ENCODE assay signal across 20 mouse cellular contexts in the genomic region with DNA sequence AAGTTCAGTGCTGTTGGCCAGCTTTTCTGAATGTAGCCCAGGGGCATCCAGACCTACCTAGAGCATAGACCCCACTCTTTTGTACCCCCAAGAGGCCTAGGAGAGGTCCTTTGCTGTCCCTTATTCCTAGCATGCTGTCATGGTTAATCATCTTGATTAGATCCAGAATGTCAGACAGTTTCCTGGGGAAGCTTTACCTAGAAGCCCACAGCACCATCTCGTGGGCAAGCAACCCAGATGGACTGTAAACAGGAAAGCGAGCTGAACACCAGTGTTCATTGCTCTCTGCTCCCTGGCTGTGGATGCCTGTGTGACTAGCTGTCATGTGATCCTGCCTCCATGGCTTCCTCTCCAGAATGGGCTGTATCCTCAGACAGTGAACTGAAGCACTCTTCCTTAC.
DNase-seq lines count a peak whose midpoint lies in the region; ATAC-seq and TF ChIP-seq lines count a peak whose summit lies in the region.
"Had no signal": no experiment of that assay in that cellular context is flagged by ENCODE, and none has a peak within 500 bp of the region (broad histone marks: within the 10 kb centered on the region; RNA-seq: fewer than 3 reads in every experiment).

No protein-coding gene starts in this region.

- H3K27ac ChIP-seq in kidney, postnatal 0 days, result no peak overlapping the region
- H3K27ac ChIP-seq in midbrain, postnatal 0 days (ENCODE audit: low read depth, low read length), result no peak overlapping the region
- H3K27ac ChIP-seq in midbrain, embryonic 16.5 days (ENCODE audit: low read length), result no peak overlapping the region
- H3K27ac ChIP-seq in MEL (ENCODE audit: control insufficient read depth, low read depth, low read length), result no peak overlapping the region
- H3K27ac ChIP-seq: embryonic facial prominence, embryonic 13.5 days; forebrain, embryonic 12.5 days; heart, adult 2 months; hindbrain, embryonic 15.5 days had no signal

- peak; percentile 43 for TF ChIP-seq CTCF in kidney, postnatal 0 days (IDR thresholded peaks at IDR 0.05; ENCODE audit: low read depth)
- peak; percentile 24; the same call in 1 of the 2 replicates for TF ChIP-seq CTCF in midbrain, postnatal 0 days (IDR thresholded peaks at IDR 0.05)
- peak in 2 of 3 experiments; percentile 15 to 18; a peak in 2 of 6 replicates for TF ChIP-seq CTCF in MEL (IDR thresholded peaks at IDR 0.05 in 2 of 3, conservative IDR thresholded peaks at IDR 0.05 in 1 of 3; ENCODE audit: control insufficient read depth in 1 of 3, insufficient read depth in 1 of 3, low read depth in 2 of 3, low read length in 3 of 3, poor library complexity in 1 of 3, severe bottlenecking in 1 of 3)

- no peaks in the 10 kb centered on the region for H3K36me3 ChIP-seq in kidney, postnatal 0 days (ENCODE audit: insufficient read depth, low read length)
- no peaks in the 10 kb centered on the region for H3K36me3 ChIP-seq in midbrain, postnatal 0 days (ENCODE audit: insufficient read depth, low read length)
- H3K36me3 ChIP-seq in midbrain, embryonic 16.5 days (ENCODE audit: control insufficient read depth, insufficient read depth, low read length), result no peaks in the 10 kb centered on the region
- no peaks in the 10 kb centered on the region for H3K36me3 ChIP-seq in MEL (ENCODE audit: control insufficient read depth in 1 of 2, insufficient read depth in 2 of 2, low read length in 2 of 2)
- H3K36me3 ChIP-seq: embryonic facial prominence, embryonic 13.5 days; forebrain, embryonic 12.5 days; heart, embryonic 12.5 days; hindbrain, embryonic 15.5 days had no signal

- H3K9ac ChIP-seq in kidney, postnatal 0 days (ENCODE audit: low read depth, low read length), result no peak overlapping the region
- H3K9ac ChIP-seq in midbrain, postnatal 0 days (replicated peaks; ENCODE audit: low read length, poor library complexity, severe bottlenecking), result no peak overlapping the region
- H3K9ac ChIP-seq in midbrain, embryonic 16.5 days (ENCODE audit: low read depth, low read length), result no peak overlapping the region
- no peak overlapping the region for H3K9ac ChIP-seq in MEL (ENCODE audit: control insufficient read depth, low read depth, low read length, poor library complexity, severe bottlenecking)
- H3K9ac ChIP-seq: embryonic facial prominence, embryonic 13.5 days; forebrain, embryonic 12.5 days; heart, embryonic 12.5 days; hindbrain, embryonic 15.5 days had no signal

- no peak for TF ChIP-seq EP300 in MEL (IDR thresholded peaks at IDR 0.05; ENCODE audit: low read depth in 1 of 2, low read length in 2 of 2)

- DNase-seq in kidney, postnatal 0 days (ENCODE audit: low spot score), result no peak
- no peak for DNase-seq in kidney, postnatal 4 days
- DNase-seq in midbrain, postnatal 0 days (ENCODE audit: low spot score), result no peak
- no peak for DNase-seq in MEL (ENCODE audit: low read depth, low spot score)
- DNase-seq in testis, postnatal 10 days (ENCODE audit: low spot score), result no peak
- no peak for DNase-seq in thymus, postnatal 0 days (ENCODE audit: low spot score)
- DNase-seq: adrenal gland, postnatal 14 days; cerebellum, adult 11-12 months; cerebellum, adult 9-10 months; cerebellum, postnatal 25 days; gastrocnemius, postnatal 14 days; heart, adult 2 months had no signal

- peak; percentile 11; the same call in 1 of the 2 replicates for TF ChIP-seq RAD21 in MEL (IDR thresholded peaks at IDR 0.05; ENCODE audit: low read depth, low read length)

- H3K27me3 ChIP-seq in kidney, postnatal 0 days (ENCODE audit: insufficient read depth, low read length), result no peaks in the 10 kb centered on the region
- H3K27me3 ChIP-seq in midbrain, postnatal 0 days (ENCODE audit: insufficient read depth, low read length), result no peaks in the 10 kb centered on the region
- H3K27me3 ChIP-seq in midbrain, embryonic 16.5 days (ENCODE audit: control insufficient read depth, insufficient read depth, low read depth, low read length), result no peaks in the 10 kb centered on the region
- H3K27me3 ChIP-seq in MEL (ENCODE audit: control insufficient read depth in 1 of 2, insufficient read depth in 2 of 2, low read length in 2 of 2), result peaks cover 0 to 2% of the 10 kb centered on the region in 2 experiments; a peak in 3 of 4 replicates
- H3K27me3 ChIP-seq: heart, embryonic 12.5 days; hindbrain, embryonic 15.5 days had no signal

- no peaks in the 10 kb centered on the region for H3K9me3 ChIP-seq in kidney, postnatal 0 days (replicated peaks; ENCODE audit: low read length)
- H3K9me3 ChIP-seq in midbrain, postnatal 0 days (ENCODE audit: low read length), result no peaks in the 10 kb centered on the region
- H3K9me3 ChIP-seq in midbrain, embryonic 16.5 days (replicated peaks; ENCODE audit: control insufficient read depth, low read length, poor library complexity, severe bottlenecking), result no peaks in the 10 kb centered on the region
- no peaks in the 10 kb centered on the region for H3K9me3 ChIP-seq in MEL (replicated peaks; ENCODE audit: insufficient read depth, low read length)
- H3K9me3 ChIP-seq: embryonic facial prominence, embryonic 13.5 days; forebrain, embryonic 12.5 days; heart, embryonic 12.5 days; hindbrain, embryonic 15.5 days had no signal

- ATAC-seq in kidney, postnatal 0 days (replicated peaks; ENCODE audit: low FRiP score, low read depth), result no peak
- ATAC-seq in midbrain, postnatal 0 days (ENCODE audit: low FRiP score), result no peak
- no peak for ATAC-seq in midbrain, embryonic 16.5 days
- ATAC-seq: activated CD4-positive, CD25-positive, alpha-beta regulatory T cell, adult 4 months; forebrain, embryonic 16.5 days; Patski had no signal

- 53% methylated on average over 2 of the region's 2 CpGs for WGBS in kidney, postnatal 0 days
- WGBS in midbrain, postnatal 0 days, result 74% methylated on average over 2 of the region's 2 CpGs
- 70% methylated on average over 2 of the region's 2 CpGs for WGBS in midbrain, embryonic 16.5 days

- no peak overlapping the region for H3K4me2 ChIP-seq in kidney, postnatal 0 days (ENCODE audit: low read length)
- no peak overlapping the region for H3K4me2 ChIP-seq in midbrain, postnatal 0 days (ENCODE audit: low read depth, low read length, poor library complexity, severe bottlenecking)
- no peak overlapping the region for H3K4me2 ChIP-seq in midbrain, embryonic 16.5 days (ENCODE audit: low read length)
- H3K4me2 ChIP-seq: embryonic facial prominence, embryonic 13.5 days; forebrain, embryonic 12.5 days; heart, embryonic 12.5 days; hindbrain, embryonic 15.5 days had no signal

- no peaks in the 10 kb centered on the region for H3K4me1 ChIP-seq in kidney, postnatal 0 days (replicated peaks; ENCODE audit: insufficient read depth, low read length)
- no peaks in the 10 kb centered on the region for H3K4me1 ChIP-seq in midbrain, postnatal 0 days (ENCODE audit: insufficient read depth, low read length)
- H3K4me1 ChIP-seq in midbrain, embryonic 16.5 days (ENCODE audit: control insufficient read depth, insufficient read depth, low read length), result no peaks in the 10 kb centered on the region
- H3K4me1 ChIP-seq in MEL (ENCODE audit: control insufficient read depth in 1 of 2, insufficient read depth in 2 of 2, low read length in 2 of 2), result no peaks in the 10 kb centered on the region

- no peak for TF ChIP-seq POLR2A in MEL (IDR thresholded peaks at IDR 0.05; ENCODE audit: control insufficient read depth in 1 of 2, insufficient read depth in 1 of 2, low read depth in 1 of 2, low read length in 2 of 2, poor library complexity in 1 of 2)

- no peak overlapping the region for H3K4me3 ChIP-seq in kidney, postnatal 0 days (replicated peaks; ENCODE audit: low read depth, low read length)
- H3K4me3 ChIP-seq in midbrain, postnatal 0 days (ENCODE audit: low read depth, low read length), result no peak overlapping the region
- no peak overlapping the region for H3K4me3 ChIP-seq in midbrain, embryonic 16.5 days (ENCODE audit: low read depth, low read length)
- no peak overlapping the region for H3K4me3 ChIP-seq in MEL (ENCODE audit: control insufficient read depth in 1 of 2, insufficient read depth in 1 of 2, low read depth in 2 of 2, low read length in 2 of 2)
- H3K4me3 ChIP-seq: embryonic facial prominence, embryonic 13.5 days; forebrain, embryonic 12.5 days; heart, adult 2 months; heart, embryonic 12.5 days; hindbrain, embryonic 15.5 days had no signal

- no peaks in the 10 kb centered on the region for H3K79me2 ChIP-seq in MEL (ENCODE audit: control insufficient read depth, insufficient read depth, low read length, poor library complexity)

TF ChIP-seq in MEL, 35 proteins besides CTCF, POLR2A, EP300 and RAD21:
- no peak for TF ChIP-seq POLR2AphosphoS2 (IDR thresholded peaks at IDR 0.05; ENCODE audit: low read length)
- TF ChIP-seq TBP (IDR thresholded peaks at IDR 0.05; ENCODE audit: low read depth, low read length), result no peak
- no peak for TF ChIP-seq CHD1 (IDR thresholded peaks at IDR 0.05; ENCODE audit: low read depth, low read length)
- TF ChIP-seq SMC3 (IDR thresholded peaks at IDR 0.05; ENCODE audit: low read depth, low read length), result no peak
- no peak for TF ChIP-seq JUND (IDR thresholded peaks at IDR 0.05; ENCODE audit: low read depth, low read length)
- no peak for TF ChIP-seq E2F4 (IDR thresholded peaks at IDR 0.05; ENCODE audit: borderline replicate concordance, low read depth, low read length)
- TF ChIP-seq HCFC1 (IDR thresholded peaks at IDR 0.05; ENCODE audit: low read depth, low read length), result no peak
- no peak for TF ChIP-seq MXI1 (IDR thresholded peaks at IDR 0.05; ENCODE audit: low read depth, low read length)
- no peak for TF ChIP-seq KAT2A (conservative IDR thresholded peaks at IDR 0.05; ENCODE audit: low read depth, low read length)
- TF ChIP-seq USF1 (IDR thresholded peaks at IDR 0.05; ENCODE audit: low read depth, low read length), result no peak
- no peak for TF ChIP-seq MEF2A (IDR thresholded peaks at IDR 0.05; ENCODE audit: extremely low read depth, insufficient replicate concordance, low read depth, low read length, poor library complexity, severe bottlenecking)
- no peak for TF ChIP-seq MAFK (IDR thresholded peaks at IDR 0.05; ENCODE audit: borderline replicate concordance, low read depth, low read length)
- no peak for TF ChIP-seq ZMIZ1 (IDR thresholded peaks at IDR 0.05; ENCODE audit: low read depth, low read length)
- TF ChIP-seq RCOR1 (IDR thresholded peaks at IDR 0.05; ENCODE audit: low read depth, low read length), result no peak
- no peak for TF ChIP-seq TAL1 (IDR thresholded peaks at IDR 0.05; ENCODE audit: low read length)
- no peak for TF ChIP-seq CHD2 (IDR thresholded peaks at IDR 0.05; ENCODE audit: low read length)
- TF ChIP-seq MYC (IDR thresholded peaks at IDR 0.05; ENCODE audit: low read depth, low read length), result no peak
